Mouse (Mus musculus): ENCODE data around the gene Hmg20a.

GRCm38 (mm10) chr9:56533916-56534315 lies 115.5 kb downstream of the Hmg20a start:
- TF ChIP-seq GATA1 (IDR thresholded peaks at IDR 0.05; ENCODE audit: borderline replicate concordance, low read length) = no peak
- no peak for TF ChIP-seq CTCF (IDR thresholded peaks at IDR 0.05; ENCODE audit: low read depth, low read length)
- no peak for TF ChIP-seq TAL1 (conservative IDR thresholded peaks at IDR 0.05; ENCODE audit: low read depth, low read length)
- TF ChIP-seq POLR2AphosphoS5 (IDR thresholded peaks at IDR 0.05; ENCODE audit: insufficient replicate concordance, low read depth, low read length) = no peak
